Comparison of ENCODE assay signal across 13 mouse cellular contexts in genomic region chr11:22830179-22830611, GRCm38 (mm10). TPM values are rescaled to one million over a fixed set of nuclear protein-coding genes. Genes with fewer than 3 reads are reported as not detected.
DNase-seq lines count a peak whose midpoint lies in the region; ATAC-seq and TF ChIP-seq lines count a peak whose summit lies in the region.
"Had no signal": no experiment of that assay in that cellular context is flagged by ENCODE, and none has a peak within 500 bp of the region (broad histone marks: within the 10 kb centered on the region; RNA-seq: fewer than 3 reads in every experiment).

No protein-coding gene starts in this region.

- ATAC-seq in hindbrain, postnatal 0 days: no peak
- ATAC-seq in hindbrain, embryonic 12.5 days (ENCODE audit: low FRiP score): no peak

- no peaks in the 10 kb centered on the region for H3K27me3 ChIP-seq in hindbrain, postnatal 0 days (ENCODE audit: insufficient read depth, low read length)
- H3K27me3 ChIP-seq in hindbrain, embryonic 12.5 days: no peaks in the 10 kb centered on the region
- H3K27me3 ChIP-seq in spleen, adult 2 months (ENCODE audit: control insufficient read depth, insufficient read depth, low read length): no peaks in the 10 kb centered on the region

- no peak for TF ChIP-seq POLR2A in spleen, adult 2 months (IDR thresholded peaks at IDR 0.05; ENCODE audit: low read depth, low read length)

- no peaks in the 10 kb centered on the region for H3K4me1 ChIP-seq in hindbrain, postnatal 0 days (ENCODE audit: insufficient read depth, low read length)
- 0 out of 2 replicates have a peak, but pooled peaks cover 3% of the 10 kb centered on the region for H3K4me1 ChIP-seq in hindbrain, embryonic 12.5 days
- peaks cover 9% of the 10 kb centered on the region; the same call in 1 of the 2 replicates for H3K4me1 ChIP-seq in spleen, adult 2 months (ENCODE audit: control insufficient read depth, insufficient read depth, insufficient read length)

- no peak overlapping the region for H3K4me2 ChIP-seq in hindbrain, postnatal 0 days (ENCODE audit: low read depth, low read length)
- no peak overlapping the region for H3K4me2 ChIP-seq in hindbrain, embryonic 12.5 days (replicated peaks)

- no peaks in the 10 kb centered on the region for H3K36me3 ChIP-seq in hindbrain, postnatal 0 days (ENCODE audit: insufficient read depth, low read length)
- no peaks in the 10 kb centered on the region for H3K36me3 ChIP-seq in hindbrain, embryonic 12.5 days
- H3K36me3 ChIP-seq in spleen, adult 2 months (ENCODE audit: control insufficient read depth, insufficient read depth, low read length): peaks cover 13% of the 10 kb centered on the region

- DNase-seq in hindbrain, postnatal 0 days (ENCODE audit: low spot score): no peak
- DNase-seq in spleen, adult 2 months (ENCODE audit: low read depth in 1 of 2, low spot score in 2 of 2): no peak
- no peak for DNase-seq in spleen, postnatal 36 days (ENCODE audit: low spot score in 2 of 2)
- DNase-seq in brain, adult 2 months (ENCODE audit: low read depth, low spot score): peak; percentile 51
- peak; percentile 34 for DNase-seq in yolk sac, embryonic 10.5 days (ENCODE audit: low spot score)
- DNase-seq in T-cell, adult 2 months (ENCODE audit: low spot score): no peak
- DNase-seq: cerebellum, postnatal 25 days; kidney, postnatal 14 days; left cerebral cortex, postnatal 4 days; lung, postnatal 36 days had no signal

- 41% methylated on average over 5 of the region's 5 CpGs for WGBS in hindbrain, postnatal 0 days
- WGBS in hindbrain, embryonic 12.5 days: 50% methylated on average over 5 of the region's 5 CpGs
- whole genome bisulfite sequencing in spleen, adult 2 months: 74% methylated on average over 5 of the region's 5 CpGs

- 0 out of 2 replicates have a peak overlapping the region, but pooled peaks have one; percentile 20 for H3K27ac ChIP-seq in hindbrain, postnatal 0 days
- no peak overlapping the region for H3K27ac ChIP-seq in hindbrain, embryonic 12.5 days
- H3K27ac ChIP-seq in spleen, adult 2 months (ENCODE audit: insufficient read depth, low read length): 0 out of 2 replicates have a peak overlapping the region, but pooled peaks have one; percentile 2

- H3K9ac ChIP-seq in hindbrain, postnatal 0 days (replicated peaks; ENCODE audit: low read length): no peak overlapping the region
- H3K9ac ChIP-seq in hindbrain, embryonic 12.5 days: no peak overlapping the region

- TF ChIP-seq CTCF in hindbrain, postnatal 0 days (IDR thresholded peaks at IDR 0.05; ENCODE audit: low read depth): no peak
- no peak for TF ChIP-seq CTCF in spleen, adult 2 months (IDR thresholded peaks at IDR 0.05; ENCODE audit: extremely low read depth, insufficient read depth, insufficient read length, insufficient replicate concordance)

- no peaks in the 10 kb centered on the region for H3K9me3 ChIP-seq in hindbrain, postnatal 0 days (ENCODE audit: low read length)
- no peaks in the 10 kb centered on the region for H3K9me3 ChIP-seq in hindbrain, embryonic 12.5 days (replicated peaks)

- H3K4me3 ChIP-seq in hindbrain, postnatal 0 days (ENCODE audit: low read length): no peak overlapping the region
- no peak overlapping the region for H3K4me3 ChIP-seq in hindbrain, embryonic 12.5 days
- H3K4me3 ChIP-seq in spleen, adult 2 months (ENCODE audit: extremely low read depth, insufficient read depth, insufficient read length): no peak overlapping the region
- H3K4me3 ChIP-seq: erythroblast, embryonic 14.5 days; myocyte had no signal

RNA-seq across cellular contexts. Expression of gene B3gnt2, which starts 30.6 kb away (rescaled TPM):
- 4.8 and 9.2 TPM in 2 replicates for total RNA-seq in hindbrain, postnatal 0 days (2014; rRNA removed)
- polyA plus RNA-seq in hindbrain, postnatal 0 days (2015; fragmentation: Nextera tagmentation; extraction: Ambion mirVana): 2.9 and 4.5 TPM in 2 replicates
- 3.4 and 4.7 TPM in 2 replicates for polyA plus RNA-seq in hindbrain, embryonic 12.5 days (2016; fragmentation: Nextera tagmentation; extraction: Ambion mirVana)
- polyA plus RNA-seq in spleen, adult 2 months (2012; rRNA removed): 18.9 and 23.4 TPM in 2 replicates

Comparison
In these comparisons a context has a peak if more than half of its experiments do, and no peak if none do; other contexts are left out.
1. DNase-seq: peak in brain, adult 2 months (single experiment) and yolk sac, embryonic 10.5 days (single experiment); none in hindbrain, postnatal 0 days (single experiment), spleen, adult 2 months (0 of 2), spleen, postnatal 36 days (0 of 2) and T-cell, adult 2 months (single experiment).